Mouse (Mus musculus) left cerebral cortex, adult 11 months (tissue): ENCODE results near the gene Carns1.

ENCODE experiments used
- DNase-seq: peaks from one replicate; pipeline ENCODE4 v3.0.0; 2022; ENCODE audit warnings: low spot score

The Carns1 gene

GRCm38 (mm10) chr19:4175368-4175947, at the start of gene Carns1:
Gene Carns1 (minus strand): TSS chr19:4175479.
- DNase-seq = no peak

- DNase-seq = no peak
Observed at GRCm38 (mm10) chr19:4222165-4222564, 46.9 kb upstream of the Carns1 start.

GRCm38 (mm10) chr19:4220957-4221743, 45.9 kb upstream of the Carns1 start:
- DNase-seq = no peak

GRCm38 (mm10) chr19:4220416-4220815, 45.1 kb upstream of the Carns1 start:
- DNase-seq = no peak

- DNase-seq = no peak
Observed at GRCm38 (mm10) chr19:4219943-4220342, 44.7 kb upstream of the Carns1 start.

GRCm38 (mm10) chr19:4218784-4219183, 43.5 kb upstream of the Carns1 start:
- no peak for DNase-seq

GRCm38 (mm10) chr19:4218293-4218692, 43.0 kb upstream of the Carns1 start:
- DNase-seq = no peak

GRCm38 (mm10) chr19:4217855-4218254, 42.6 kb upstream of the Carns1 start:
- DNase-seq = no peak

GRCm38 (mm10) chr19:4217140-4217539, 41.9 kb upstream of the Carns1 start:
- no peak for DNase-seq

GRCm38 (mm10) chr19:4216041-4216685, 40.9 kb upstream of the Carns1 start:
- no peak for DNase-seq

GRCm38 (mm10) chr19:4215451-4215840, 40.2 kb upstream of the Carns1 start:
- no peak for DNase-seq

- no peak for DNase-seq
Observed at GRCm38 (mm10) chr19:4214771-4215450, 39.6 kb upstream of the Carns1 start.

GRCm38 (mm10) chr19:4214071-4214770, 38.9 kb upstream of the Carns1 start, which contains the start of the genes Clcf1 and AC109138.7:
Gene Clcf1 (plus strand): TSS chr19:4214238.
Gene AC109138.7 (plus strand): TSS chr19:4214357.
- DNase-seq = no peak

- DNase-seq = no peak
Observed at GRCm38 (mm10) chr19:4213524-4213974, 38.3 kb upstream of the Carns1 start.

- no peak for DNase-seq
Observed at GRCm38 (mm10) chr19:4211891-4212588, 36.8 kb upstream of the Carns1 start.

- DNase-seq = no peak
Observed at GRCm38 (mm10) chr19:4208563-4208962, 33.3 kb upstream of the Carns1 start.

- DNase-seq = no peak
Observed at GRCm38 (mm10) chr19:4206971-4207370, 31.7 kb upstream of the Carns1 start.

- no peak for DNase-seq
Observed at GRCm38 (mm10) chr19:4204889-4205288, 29.6 kb upstream of the Carns1 start.

GRCm38 (mm10) chr19:4203604-4204326, 28.5 kb upstream of the Carns1 start:
- DNase-seq = no peak

GRCm38 (mm10) chr19:4203148-4203547, 27.9 kb upstream of the Carns1 start:
- DNase-seq = no peak
